Mouse (Mus musculus): Measurements from ENCODE around the gene Fto. TPM values are rescaled to one million over a fixed set of nuclear protein-coding genes. Genes with fewer than 3 reads are reported as not detected.

The Fto gene
- total and polyA plus RNA-seq, 2 experiments from 2014 or later = 86.8 to 122 TPM

GRCm38 (mm10) chr8:91660879-91661278 is 347.6 kb downstream of the Fto start:
- no peaks in the 10 kb centered on the region for H3K27me3 ChIP-seq (ENCODE audit: insufficient read depth, low read length)
- 79% methylated on average over 8 of the region's 8 CpGs for WGBS
- no peak for DNase-seq
- no peaks in the 10 kb centered on the region for H3K4me1 ChIP-seq (ENCODE audit: insufficient read depth)
- H3K9me3 ChIP-seq (ENCODE audit: low read length) = no peaks in the 10 kb centered on the region
- H3K27ac ChIP-seq (ENCODE audit: low read depth, low read length) = no peak overlapping the region
- no peak for TF ChIP-seq CTCF (IDR thresholded peaks at IDR 0.05; ENCODE audit: low read depth)
- no peak overlapping the region for H3K9ac ChIP-seq
- ATAC-seq = no peak
- H3K4me2 ChIP-seq (ENCODE audit: low read depth) = no peak overlapping the region
- no peak overlapping the region for H3K4me3 ChIP-seq (ENCODE audit: low read depth, low read length)
- no peaks in the 10 kb centered on the region for H3K36me3 ChIP-seq (ENCODE audit: insufficient read depth)

GRCm38 (mm10) chr8:91669461-91670071 is 356.2 kb downstream of the Fto start:
- Histone ChIP-seq H3K9ac (no peak overlapping the region), H3K27me3 (ENCODE audit: insufficient read depth, low read length) (no peaks in the 10 kb centered on the region; the same call in 1 of the 2 replicates), H3K27ac (ENCODE audit: low read depth, low read length) (no peak overlapping the region), H3K36me3 (ENCODE audit: insufficient read depth) (peaks cover 4% of the 10 kb centered on the region; the same call in 1 of the 2 replicates), H3K9me3 (ENCODE audit: low read length) (no peaks in the 10 kb centered on the region), H3K4me2 (ENCODE audit: low read depth) (no peak overlapping the region), H3K4me1 (ENCODE audit: insufficient read depth) (no peaks in the 10 kb centered on the region), H3K4me3 (ENCODE audit: low read depth, low read length) (no peak overlapping the region)
- no peak for TF ChIP-seq CTCF (IDR thresholded peaks at IDR 0.05; ENCODE audit: low read depth)
- ATAC-seq = no peak
- 33% methylated on average over 16 of the region's 16 CpGs for WGBS
- DNase-seq = no peak

GRCm38 (mm10) chr8:91676928-91677327 is 363.6 kb downstream of the Fto start:
- no peaks in the 10 kb centered on the region for H3K9me3 ChIP-seq (ENCODE audit: low read length)
- TF ChIP-seq CTCF (IDR thresholded peaks at IDR 0.05; ENCODE audit: low read depth) = no peak
- no peaks in the 10 kb centered on the region for H3K36me3 ChIP-seq (ENCODE audit: insufficient read depth)
- ATAC-seq (peak; percentile 95), DNase-seq (peak; percentile 83)
- H3K27ac ChIP-seq (ENCODE audit: low read depth, low read length) = no peak overlapping the region
- 47% methylated on average over 3 of the region's 3 CpGs for WGBS
- no peak overlapping the region for H3K4me3 ChIP-seq (ENCODE audit: low read depth, low read length)
- H3K4me1 ChIP-seq (ENCODE audit: insufficient read depth) = no peaks in the 10 kb centered on the region
- H3K9ac ChIP-seq = no peak overlapping the region
- H3K4me2 ChIP-seq (ENCODE audit: low read depth) = no peak overlapping the region
- peaks cover 3% of the 10 kb centered on the region for H3K27me3 ChIP-seq (ENCODE audit: insufficient read depth, low read length)

GRCm38 (mm10) chr8:91679451-91679850 is 366.1 kb downstream of the Fto start:
- Histone ChIP-seq H3K9me3 (ENCODE audit: low read length) (no peaks in the 10 kb centered on the region), H3K36me3 (ENCODE audit: insufficient read depth) (no peaks in the 10 kb centered on the region)
- 31% methylated on average over 15 of the region's 15 CpGs for WGBS

GRCm38 (mm10) chr8:91680125-91680524 is 366.8 kb downstream of the Fto start:
- Histone ChIP-seq H3K27ac (ENCODE audit: low read depth, low read length) (no peak overlapping the region), H3K4me1 (ENCODE audit: insufficient read depth) (no peaks in the 10 kb centered on the region), H3K9ac (no peak overlapping the region), H3K9me3 (ENCODE audit: low read length) (no peaks in the 10 kb centered on the region), H3K4me3 (ENCODE audit: low read depth, low read length) (no peak overlapping the region), H3K4me2 (ENCODE audit: low read depth) (no peak overlapping the region), H3K36me3 (ENCODE audit: insufficient read depth) (no peaks in the 10 kb centered on the region), H3K27me3 (ENCODE audit: insufficient read depth, low read length) (peaks cover 3% of the 10 kb centered on the region)
- WGBS = 78% methylated on average over 5 of the region's 5 CpGs
- no peak for TF ChIP-seq CTCF (IDR thresholded peaks at IDR 0.05; ENCODE audit: low read depth)
- DNase-seq (no peak), ATAC-seq (no peak)

More at GRCm38 (mm10) chr8:91679451-91679850, 366.1 kb downstream of the Fto start:
- no peak overlapping the region for H3K4me3 ChIP-seq (ENCODE audit: low read depth, low read length)
- ATAC-seq = no peak
- DNase-seq = peak; percentile 5
- H3K27me3 ChIP-seq (ENCODE audit: insufficient read depth, low read length) = peaks cover 3% of the 10 kb centered on the region
- no peaks in the 10 kb centered on the region for H3K4me1 ChIP-seq (ENCODE audit: insufficient read depth)
- no peak overlapping the region for H3K4me2 ChIP-seq (ENCODE audit: low read depth)
- no peak overlapping the region for H3K9ac ChIP-seq
- no peak for TF ChIP-seq CTCF (IDR thresholded peaks at IDR 0.05; ENCODE audit: low read depth)
- no peak overlapping the region for H3K27ac ChIP-seq (ENCODE audit: low read depth, low read length)

- no peaks in the 10 kb centered on the region; the same call in 1 of the 2 replicates for H3K27me3 ChIP-seq (ENCODE audit: insufficient read depth, low read length)
- H3K36me3 ChIP-seq (ENCODE audit: insufficient read depth) = no peaks in the 10 kb centered on the region
- H3K4me2 ChIP-seq (ENCODE audit: low read depth) = no peak overlapping the region
- ATAC-seq (no peak), DNase-seq (no peak)
- no peak overlapping the region for H3K9ac ChIP-seq
- no peaks in the 10 kb centered on the region for H3K9me3 ChIP-seq (ENCODE audit: low read length)
- H3K27ac ChIP-seq (ENCODE audit: low read depth, low read length) = no peak overlapping the region
- no peak overlapping the region for H3K4me3 ChIP-seq (ENCODE audit: low read depth, low read length)
- no peaks in the 10 kb centered on the region for H3K4me1 ChIP-seq (ENCODE audit: insufficient read depth)
- 77% methylated on average over 6 of the region's 6 CpGs for WGBS
- no peak for TF ChIP-seq CTCF (IDR thresholded peaks at IDR 0.05; ENCODE audit: low read depth)
Measured at GRCm38 (mm10) chr8:91684596-91685317, 371.4 kb downstream of the Fto start.

GRCm38 (mm10) chr8:91685408-91685807 is 372.1 kb downstream of the Fto start:
- WGBS = 37% methylated on average over 3 of the region's 3 CpGs
- Histone ChIP-seq H3K4me1 (ENCODE audit: insufficient read depth) (no peaks in the 10 kb centered on the region), H3K9me3 (ENCODE audit: low read length) (no peaks in the 10 kb centered on the region), H3K27ac (ENCODE audit: low read depth, low read length) (no peak overlapping the region), H3K27me3 (ENCODE audit: insufficient read depth, low read length) (no peaks in the 10 kb centered on the region), H3K9ac (no peak overlapping the region), H3K4me2 (ENCODE audit: low read depth) (no peak overlapping the region), H3K36me3 (ENCODE audit: insufficient read depth) (no peaks in the 10 kb centered on the region), H3K4me3 (ENCODE audit: low read depth, low read length) (no peak overlapping the region)
- ATAC-seq = no peak
- DNase-seq = no peak
- TF ChIP-seq CTCF (IDR thresholded peaks at IDR 0.05; ENCODE audit: low read depth) = peak; percentile 27; the same call in 1 of the 2 replicates
